Mouse (Mus musculus): ENCODE data around the gene Tepsin. TPM values are rescaled to one million over a fixed set of nuclear protein-coding genes. Genes with fewer than 3 reads are reported as not detected.

Tepsin gene
- polyA plus RNA-seq (2015; fragmentation: Nextera tagmentation; extraction: Ambion mirVana): 16.5 and 20.8 TPM in 2 replicates

GRCm38 (mm10) chr11:120098588-120099511 lies at the start of gene Tepsin, which contains the start of gene Ndufaf8:
TSS of gene Tepsin (minus strand) at chr11:120098731.
TSS of gene Ndufaf8 (plus strand) at chr11:120098928.
- H3K9me3 ChIP-seq (replicated peaks): no peaks in the 10 kb centered on the region
- H3K4me1 ChIP-seq: peaks cover 28% of the 10 kb centered on the region
- WGBS: under 1% methylated on average over 77 of the region's 77 CpGs
- H3K4me3 ChIP-seq (replicated peaks): peak within 1 kb of the TSS; percentile 73
- peak within 1 kb of the TSS; percentile 78 for H3K9ac ChIP-seq
- H3K4me2 ChIP-seq (replicated peaks): peak within 1 kb of the TSS; percentile 93
- peak within 1 kb of the TSS; percentile 95 for H3K27ac ChIP-seq (replicated peaks)
- H3K36me3 ChIP-seq: peaks cover 32% of the 10 kb centered on the region
- no peaks in the 10 kb centered on the region for H3K27me3 ChIP-seq
- peak; percentile 97 for ATAC-seq (ENCODE audit: insufficient number of reproducible peaks, low FRiP score, low TSS enrichment, low read depth)

- WGBS: 68% methylated on average over 13 of the region's 13 CpGs
- ATAC-seq (ENCODE audit: insufficient number of reproducible peaks, low FRiP score, low TSS enrichment, low read depth): no peak
- Histone ChIP-seq H3K27me3 (no peaks in the 10 kb centered on the region), H3K4me2 (replicated peaks) (no peak overlapping the region), H3K9ac (no peak overlapping the region), H3K27ac (replicated peaks) (0 out of 2 replicates have a peak overlapping the region, but pooled peaks have one; percentile 28), H3K36me3 (peaks cover 19% of the 10 kb centered on the region), H3K4me3 (replicated peaks) (no peak overlapping the region), H3K4me1 (peaks cover 12% of the 10 kb centered on the region), H3K9me3 (replicated peaks) (no peaks in the 10 kb centered on the region)
Measured at GRCm38 (mm10) chr11:120143708-120144497, 45.4 kb upstream of the Tepsin start.

- peaks cover 11% of the 10 kb centered on the region; the same call in 1 of the 2 replicates for H3K4me1 ChIP-seq
- 74% methylated on average over 3 of the region's 3 CpGs for WGBS
- H3K4me2 ChIP-seq (replicated peaks): no peak overlapping the region
- peaks cover 24% of the 10 kb centered on the region for H3K36me3 ChIP-seq
- H3K4me3 ChIP-seq (replicated peaks): no peak overlapping the region
- ATAC-seq (ENCODE audit: insufficient number of reproducible peaks, low FRiP score, low TSS enrichment, low read depth): peak; percentile 59; the same call in 1 of the 2 replicates
- no peak overlapping the region for H3K9ac ChIP-seq
- peak overlapping the region; percentile 67 for H3K27ac ChIP-seq (replicated peaks)
- H3K27me3 ChIP-seq: no peaks in the 10 kb centered on the region
- H3K9me3 ChIP-seq (replicated peaks): no peaks in the 10 kb centered on the region
Measured at GRCm38 (mm10) chr11:120142601-120143051, 44.1 kb upstream of the Tepsin start.

- ATAC-seq (ENCODE audit: insufficient number of reproducible peaks, low FRiP score, low TSS enrichment, low read depth): no peak
- WGBS: 66% methylated on average over 6 of the region's 6 CpGs
- Histone ChIP-seq H3K9ac (no peak overlapping the region), H3K9me3 (replicated peaks) (no peaks in the 10 kb centered on the region), H3K27me3 (no peaks in the 10 kb centered on the region), H3K4me2 (replicated peaks) (no peak overlapping the region), H3K4me1 (peaks cover 11% of the 10 kb centered on the region; the same call in 1 of the 2 replicates), H3K36me3 (peaks cover 28% of the 10 kb centered on the region), H3K4me3 (replicated peaks) (no peak overlapping the region), H3K27ac (replicated peaks) (no peak overlapping the region)
Measured at GRCm38 (mm10) chr11:120140255-120140654, 41.7 kb upstream of the Tepsin start.

- H3K4me1 ChIP-seq: 0 out of 2 replicates have a peak, but pooled peaks cover 3% of the 10 kb centered on the region
- no peak overlapping the region for H3K4me2 ChIP-seq (replicated peaks)
- H3K9ac ChIP-seq: no peak overlapping the region
- no peak for ATAC-seq (ENCODE audit: insufficient number of reproducible peaks, low FRiP score, low TSS enrichment, low read depth)
- H3K36me3 ChIP-seq: peaks cover 36% of the 10 kb centered on the region
- 75% methylated on average over 10 of the region's 10 CpGs for WGBS
- no peak overlapping the region for H3K4me3 ChIP-seq (replicated peaks)
- H3K27ac ChIP-seq (replicated peaks): no peak overlapping the region
- H3K9me3 ChIP-seq (replicated peaks): no peaks in the 10 kb centered on the region
- no peaks in the 10 kb centered on the region for H3K27me3 ChIP-seq
Measured at GRCm38 (mm10) chr11:120139309-120139731, 40.8 kb upstream of the Tepsin start.

- no peaks in the 10 kb centered on the region for H3K9me3 ChIP-seq (replicated peaks)
- 60% methylated on average over 5 of the region's 5 CpGs for WGBS
- H3K4me1 ChIP-seq: no peaks in the 10 kb centered on the region
- H3K27ac ChIP-seq (replicated peaks): no peak overlapping the region
- no peak for ATAC-seq (ENCODE audit: insufficient number of reproducible peaks, low FRiP score, low TSS enrichment, low read depth)
- no peak overlapping the region for H3K9ac ChIP-seq
- no peak overlapping the region for H3K4me2 ChIP-seq (replicated peaks)
- H3K36me3 ChIP-seq: peaks cover 40% of the 10 kb centered on the region
- no peaks in the 10 kb centered on the region for H3K27me3 ChIP-seq
- no peak overlapping the region for H3K4me3 ChIP-seq (replicated peaks)
Measured at GRCm38 (mm10) chr11:120137625-120138004, 39.1 kb upstream of the Tepsin start.

- H3K27me3 ChIP-seq: no peaks in the 10 kb centered on the region
- no peaks in the 10 kb centered on the region for H3K4me1 ChIP-seq
- H3K27ac ChIP-seq (replicated peaks): no peak overlapping the region
- H3K4me3 ChIP-seq (replicated peaks): no peak overlapping the region
- 78% methylated on average over 23 of the region's 23 CpGs for WGBS
- H3K4me2 ChIP-seq (replicated peaks): no peak overlapping the region
- no peak for ATAC-seq (ENCODE audit: insufficient number of reproducible peaks, low FRiP score, low TSS enrichment, low read depth)
- no peaks in the 10 kb centered on the region for H3K9me3 ChIP-seq (replicated peaks)
- H3K9ac ChIP-seq: no peak overlapping the region
- H3K36me3 ChIP-seq: peaks cover 46% of the 10 kb centered on the region
Measured at GRCm38 (mm10) chr11:120136796-120137624, 38.5 kb upstream of the Tepsin start.

- Histone ChIP-seq H3K9me3 (replicated peaks) (no peaks in the 10 kb centered on the region), H3K4me3 (replicated peaks) (no peak overlapping the region), H3K27ac (replicated peaks) (no peak overlapping the region), H3K9ac (no peak overlapping the region), H3K4me2 (replicated peaks) (no peak overlapping the region), H3K36me3 (peaks cover 53% of the 10 kb centered on the region), H3K4me1 (no peaks in the 10 kb centered on the region), H3K27me3 (no peaks in the 10 kb centered on the region)
- ATAC-seq (ENCODE audit: insufficient number of reproducible peaks, low FRiP score, low TSS enrichment, low read depth): no peak
- WGBS: 79% methylated on average over 8 of the region's 8 CpGs
Measured at GRCm38 (mm10) chr11:120136195-120136594, 37.7 kb upstream of the Tepsin start.

GRCm38 (mm10) chr11:120134847-120135530 lies 36.5 kb upstream of the Tepsin start:
- 92% methylated on average over 9 of the region's 9 CpGs for WGBS
- Histone ChIP-seq H3K4me1 (no peaks in the 10 kb centered on the region), H3K36me3 (peaks cover 62% of the 10 kb centered on the region), H3K27ac (replicated peaks) (no peak overlapping the region), H3K9me3 (replicated peaks) (no peaks in the 10 kb centered on the region), H3K4me3 (replicated peaks) (no peak overlapping the region), H3K9ac (no peak overlapping the region), H3K27me3 (no peaks in the 10 kb centered on the region), H3K4me2 (replicated peaks) (no peak overlapping the region)
- 0 out of 2 replicates have a peak, but pooled peaks have one; percentile 27 for ATAC-seq (ENCODE audit: insufficient number of reproducible peaks, low FRiP score, low TSS enrichment, low read depth)

- H3K27me3 ChIP-seq: no peaks in the 10 kb centered on the region
- no peak overlapping the region for H3K9ac ChIP-seq
- no peak overlapping the region for H3K4me3 ChIP-seq (replicated peaks)
- no peak overlapping the region for H3K4me2 ChIP-seq (replicated peaks)
- H3K4me1 ChIP-seq: no peaks in the 10 kb centered on the region
- no peak for ATAC-seq (ENCODE audit: insufficient number of reproducible peaks, low FRiP score, low TSS enrichment, low read depth)
- WGBS: 93% methylated on average over 5 of the region's 5 CpGs
- no peaks in the 10 kb centered on the region for H3K9me3 ChIP-seq (replicated peaks)
- H3K36me3 ChIP-seq: peaks cover 69% of the 10 kb centered on the region
- H3K27ac ChIP-seq (replicated peaks): no peak overlapping the region
Measured at GRCm38 (mm10) chr11:120134148-120134547, 35.6 kb upstream of the Tepsin start.
